ENCODE assay signal across 7 mouse cellular contexts in genomic region chr15:101246231-101247154, GRCm38 (mm10). TPM values are rescaled to one million over a fixed set of nuclear protein-coding genes. Genes with fewer than 3 reads are reported as not detected.
DNase-seq lines count a peak whose midpoint lies in the region; ATAC-seq lines count a peak whose summit lies in the region.

No protein-coding gene starts in this region.

- no peaks in the 10 kb centered on the region for H3K36me3 ChIP-seq in embryonic facial prominence, embryonic 12.5 days
- H3K36me3 ChIP-seq in limb, embryonic 11.5 days (ENCODE audit: control insufficient read depth, insufficient read depth, low read length) = no peaks in the 10 kb centered on the region
- no peaks in the 10 kb centered on the region for H3K36me3 ChIP-seq in midbrain, embryonic 14.5 days (ENCODE audit: control insufficient read depth, insufficient read depth, low read length)

- H3K27me3 ChIP-seq in embryonic facial prominence, embryonic 12.5 days = no peaks in the 10 kb centered on the region
- no peaks in the 10 kb centered on the region for H3K27me3 ChIP-seq in limb, embryonic 11.5 days (ENCODE audit: control insufficient read depth, insufficient read depth, low read length)
- H3K27me3 ChIP-seq in midbrain, embryonic 14.5 days (ENCODE audit: control insufficient read depth, insufficient read depth, low read length) = no peaks in the 10 kb centered on the region

- H3K4me2 ChIP-seq in embryonic facial prominence, embryonic 12.5 days (replicated peaks) = peak overlapping the region; percentile 58
- H3K4me2 ChIP-seq in limb, embryonic 11.5 days (ENCODE audit: low read depth, severe bottlenecking) = peak overlapping the region; percentile 54
- H3K4me2 ChIP-seq in midbrain, embryonic 14.5 days (ENCODE audit: low read length) = peak overlapping the region; percentile 73

- peak; percentile 93 for ATAC-seq in embryonic facial prominence, embryonic 12.5 days (ENCODE audit: insufficient number of reproducible peaks, insufficient read depth, low FRiP score, low TSS enrichment)
- peak; percentile 97 for ATAC-seq in limb, embryonic 11.5 days (ENCODE audit: insufficient number of reproducible peaks, low FRiP score, low TSS enrichment, low read depth)
- ATAC-seq in midbrain, embryonic 14.5 days (ENCODE audit: low FRiP score, low TSS enrichment) = peak; percentile 98

- H3K4me1 ChIP-seq in embryonic facial prominence, embryonic 12.5 days = peaks cover 24% of the 10 kb centered on the region
- peaks cover 10% of the 10 kb centered on the region; the same call in 1 of the 2 replicates for H3K4me1 ChIP-seq in limb, embryonic 11.5 days (ENCODE audit: control insufficient read depth, insufficient read depth, low read length)
- 0 out of 2 replicates have a peak, but pooled peaks cover 8% of the 10 kb centered on the region for H3K4me1 ChIP-seq in midbrain, embryonic 14.5 days (ENCODE audit: control insufficient read depth, insufficient read depth, low read length)

- peak overlapping the region; percentile 90 for H3K27ac ChIP-seq in embryonic facial prominence, embryonic 12.5 days
- peak overlapping the region; percentile 86 for H3K27ac ChIP-seq in limb, embryonic 11.5 days (replicated peaks; ENCODE audit: low read depth, low read length)
- H3K27ac ChIP-seq in midbrain, embryonic 14.5 days (replicated peaks; ENCODE audit: low read depth, low read length) = peak overlapping the region; percentile 78

- peak overlapping the region; percentile 31; the same call in 1 of the 2 replicates for H3K9ac ChIP-seq in embryonic facial prominence, embryonic 12.5 days
- peak overlapping the region; percentile 56 for H3K9ac ChIP-seq in limb, embryonic 11.5 days (ENCODE audit: low read length)
- peak overlapping the region; percentile 62 for H3K9ac ChIP-seq in midbrain, embryonic 14.5 days (replicated peaks; ENCODE audit: low read length)

- no peaks in the 10 kb centered on the region for H3K9me3 ChIP-seq in embryonic facial prominence, embryonic 12.5 days
- H3K9me3 ChIP-seq in limb, embryonic 11.5 days (ENCODE audit: control insufficient read depth, low read length) = no peaks in the 10 kb centered on the region
- H3K9me3 ChIP-seq in midbrain, embryonic 14.5 days (ENCODE audit: control insufficient read depth, low read length) = no peaks in the 10 kb centered on the region

- WGBS in embryonic facial prominence, embryonic 12.5 days = under 1% methylated on average over 55 of the region's 56 CpGs
- WGBS in limb, embryonic 11.5 days = under 1% methylated on average over 56 of the region's 56 CpGs
- 2% methylated on average over 56 of the region's 56 CpGs for WGBS in midbrain, embryonic 14.5 days

- DNase-seq in adrenal gland, postnatal 25 days = peak; percentile 93
- peak; percentile 100 for DNase-seq in heart, adult 11 months
- peak; percentile 94 for DNase-seq in kidney, adult 18-20 months
- peak; percentile 96 for DNase-seq in limb, embryonic 11.5 days (ENCODE audit: low spot score)
- peak; percentile 99 for DNase-seq in midbrain, embryonic 14.5 days
- peak; percentile 89 to 94 for DNase-seq in spleen, adult 18-20 months

- H3K4me3 ChIP-seq in embryonic facial prominence, embryonic 12.5 days = peak overlapping the region; percentile 42
- H3K4me3 ChIP-seq in limb, embryonic 11.5 days (ENCODE audit: low read depth, low read length) = peak overlapping the region; percentile 29
- peak overlapping the region; percentile 50 for H3K4me3 ChIP-seq in midbrain, embryonic 14.5 days (replicated peaks; ENCODE audit: low read depth, low read length)

RNA-seq across cellular contexts. Expression of gene Nr4a1, which starts 7.6 kb away (rescaled TPM):
- 98.7 and 131 TPM in 2 replicates for total RNA-seq in adrenal gland, postnatal 25 days (2021)
- polyA plus RNA-seq in embryonic facial prominence, embryonic 12.5 days (2016; fragmentation: Nextera tagmentation; extraction: Ambion mirVana) = 8.2 and 8.7 TPM in 2 replicates
- 3.5 and 4.0 TPM in 2 replicates for polyA plus RNA-seq in limb, embryonic 11.5 days (2014; fragmentation: Nextera tagmentation; extraction: Ambion mirVana)
- polyA plus RNA-seq in midbrain, embryonic 14.5 days (2014; fragmentation: Nextera tagmentation; extraction: Ambion mirVana) = 2.9 and 3.5 TPM in 2 replicates

RNA-seq across cellular contexts. Expression of gene Grasp, which starts 22.5 kb away (rescaled TPM):
- 9.8 and 16.3 TPM in 2 replicates for total RNA-seq in adrenal gland, postnatal 25 days (2021)
- 9.5 and 10.7 TPM in 2 replicates for polyA plus RNA-seq in embryonic facial prominence, embryonic 12.5 days (2016; fragmentation: Nextera tagmentation; extraction: Ambion mirVana)
- polyA plus RNA-seq in limb, embryonic 11.5 days (2014; fragmentation: Nextera tagmentation; extraction: Ambion mirVana) = 6.7 and 7.7 TPM in 2 replicates
- 0.93 and 0.97 TPM in 2 replicates for polyA plus RNA-seq in midbrain, embryonic 14.5 days (2014; fragmentation: Nextera tagmentation; extraction: Ambion mirVana)

RNA-seq across cellular contexts. Expression of gene Atg101, which starts 37.6 kb away (rescaled TPM):
- 40.6 and 44.5 TPM in 2 replicates for total RNA-seq in adrenal gland, postnatal 25 days (2021)
- polyA plus RNA-seq in embryonic facial prominence, embryonic 12.5 days (2016; fragmentation: Nextera tagmentation; extraction: Ambion mirVana) = 61.7 and 64.5 TPM in 2 replicates
- 68.2 and 73.1 TPM in 2 replicates for polyA plus RNA-seq in limb, embryonic 11.5 days (2014; fragmentation: Nextera tagmentation; extraction: Ambion mirVana)
- polyA plus RNA-seq in midbrain, embryonic 14.5 days (2014; fragmentation: Nextera tagmentation; extraction: Ambion mirVana) = 61.2 and 87.4 TPM in 2 replicates

RNA-seq across cellular contexts. Expression of gene 6030408B16Rik, which starts 46.5 kb away (rescaled TPM):
- 0.27 TPM in 1 of 2 replicates, not detected in the other for total RNA-seq in adrenal gland, postnatal 25 days (2021)
- 1.0 and 1.1 TPM in 2 replicates for polyA plus RNA-seq in embryonic facial prominence, embryonic 12.5 days (2016; fragmentation: Nextera tagmentation; extraction: Ambion mirVana)
- polyA plus RNA-seq in limb, embryonic 11.5 days (2014; fragmentation: Nextera tagmentation; extraction: Ambion mirVana) = 4.2 and 5.6 TPM in 2 replicates
- polyA plus RNA-seq in midbrain, embryonic 14.5 days (2014; fragmentation: Nextera tagmentation; extraction: Ambion mirVana) = 0.30 and 0.51 TPM in 2 replicates

Comparison
In these comparisons a context has a peak if more than half of its experiments do, and no peak if none do; other contexts are left out.
1. Peak in every context shown above with its lines: DNase-seq, ATAC-seq, H3K4me3 ChIP-seq and H3K27ac ChIP-seq.